Mouse (Mus musculus) hindbrain, embryonic 12.5 days (tissue): ENCODE measurements around the gene Clcn7. TPM values are rescaled to one million over a fixed set of nuclear protein-coding genes. Genes with fewer than 3 reads are reported as not detected.

Experiments used
- ATAC-seq: fragments of 200-750 bp; cut with Nextera tagmentation; 2 replicates; pipeline ENCODE4 v1.8.0; 2017; ENCODE audit warnings: moderate TSS enrichment; ENCODE audit not compliant: low FRiP score
- H3K27ac ChIP-seq: fragments of 300-500 bp; sonication (generic); 2 replicates; pipeline ENCODE4 v1.5.1; 2016; ENCODE audit warnings: mild to moderate bottlenecking
- H3K27me3 ChIP-seq: fragments of 300-500 bp; sonication (generic); 2 replicates; pipeline ENCODE4 v1.6.1; 2016; ENCODE audit warnings: mild to moderate bottlenecking
- H3K36me3 ChIP-seq: fragments of 300-500 bp; sonication (generic); 2 replicates; pipeline ENCODE4 v1.6.1; 2016; ENCODE audit warnings: mild to moderate bottlenecking
- H3K4me1 ChIP-seq: fragments of 300-500 bp; sonication (generic); 2 replicates; pipeline ENCODE4 v1.6.1; 2016
- H3K4me2 ChIP-seq: fragments of 300-500 bp; sonication (generic); replicated peaks from 2 replicates; pipeline ENCODE4 v1.6.1; 2016; ENCODE audit warnings: mild to moderate bottlenecking
- H3K4me3 ChIP-seq: fragments of 300-500 bp; sonication (generic); 2 replicates; pipeline ENCODE4 v1.5.1; 2016; ENCODE audit warnings: mild to moderate bottlenecking
- H3K9ac ChIP-seq: fragments of 300-500 bp; sonication (generic); 2 replicates; pipeline ENCODE4 v1.6.1; 2016; ENCODE audit warnings: mild to moderate bottlenecking, moderate library complexity
- H3K9me3 ChIP-seq: fragments of 300-500 bp; sonication (generic); replicated peaks from 2 replicates; pipeline ENCODE4 v1.6.1; 2016; ENCODE audit warnings: mild to moderate bottlenecking
- WGBS: fragments of 180-500 bp; shearing (Covaris S2); methylation state at CpG from one replicate; pipeline ENCODE4 v1.1.7; 2016; 5-methylcytosine and 5-hydroxymethylcytosine counted together
- polyA plus RNA-seq: library from polyadenylated mRNA; unstranded; fragments of >200 nt; fragmentation: Nextera tagmentation; extraction: Ambion mirVana; gene quantifications from 2 replicates; pipeline ENCODE4 v1.2.1, GENCODE M21; 2016

Gene Clcn7
- polyA plus RNA-seq, 1 experiment from 2014 or later = 26.9 TPM

DNA sequence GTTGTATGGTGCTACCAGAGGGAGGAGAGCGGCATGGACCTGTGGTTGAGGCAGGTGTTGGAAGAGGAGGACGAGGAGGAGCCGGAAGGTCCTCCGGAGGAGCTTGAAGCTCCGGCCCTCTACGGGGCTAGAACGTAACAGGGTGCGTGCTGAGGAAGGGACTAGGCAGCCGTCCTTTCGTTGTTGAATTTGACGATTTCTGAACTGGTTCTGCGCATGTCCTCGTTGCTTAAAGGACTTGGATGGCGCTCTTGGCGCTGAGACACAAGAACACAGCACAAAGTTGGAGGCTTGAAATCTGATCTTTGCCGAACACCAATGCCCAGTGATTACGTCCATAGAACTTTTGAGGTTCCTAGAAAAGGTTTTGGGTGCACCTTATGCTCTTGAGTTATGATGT lies 51.8 kb downstream of the Clcn7 start:
- H3K27me3 ChIP-seq = peaks cover 9% of the 10 kb centered on the region
- WGBS = 10% methylated on average over 17 of the region's 17 CpGs
- H3K9me3 ChIP-seq = no peaks in the 10 kb centered on the region
- peak overlapping the region; percentile 88 for H3K9ac ChIP-seq
- no peaks in the 10 kb centered on the region; the same call in 1 of the 2 replicates for H3K36me3 ChIP-seq
- no peak overlapping the region for H3K27ac ChIP-seq
- peaks cover 34% of the 10 kb centered on the region for H3K4me1 ChIP-seq
- peak overlapping the region; percentile 99 for H3K4me2 ChIP-seq
- no peak for ATAC-seq
- peak overlapping the region; percentile 93 for H3K4me3 ChIP-seq

DNA sequence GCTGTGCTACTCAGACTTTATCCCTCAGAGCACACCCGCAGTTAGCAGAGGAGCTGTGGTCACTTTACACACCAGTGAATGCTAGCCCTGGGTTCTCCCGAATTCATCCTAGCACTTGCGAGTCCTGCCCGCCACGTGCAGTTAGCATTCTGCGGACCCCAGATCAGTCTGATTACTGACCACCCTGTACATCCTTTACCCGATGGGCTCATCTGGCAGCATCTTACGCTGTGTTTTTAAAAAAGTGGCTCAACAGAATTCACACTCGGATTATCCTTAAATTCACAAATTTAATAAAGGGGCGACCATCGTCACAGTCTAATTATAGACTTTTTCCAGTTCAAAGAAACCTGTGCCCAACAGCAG lies 54.6 kb downstream of the Clcn7 start:
- H3K4me1 ChIP-seq = peaks cover 36% of the 10 kb centered on the region
- no peaks in the 10 kb centered on the region for H3K9me3 ChIP-seq
- H3K4me3 ChIP-seq = peak overlapping the region; percentile 99
- H3K9ac ChIP-seq = peak overlapping the region; percentile 95
- H3K27ac ChIP-seq = peak overlapping the region; percentile 83
- WGBS = 7% methylated on average over 11 of the region's 11 CpGs
- peaks cover 10% of the 10 kb centered on the region; the same call in 1 of the 2 replicates for H3K36me3 ChIP-seq
- no peaks in the 10 kb centered on the region for H3K27me3 ChIP-seq
- peak overlapping the region; percentile 71 for H3K4me2 ChIP-seq
- ATAC-seq = no peak

DNA sequence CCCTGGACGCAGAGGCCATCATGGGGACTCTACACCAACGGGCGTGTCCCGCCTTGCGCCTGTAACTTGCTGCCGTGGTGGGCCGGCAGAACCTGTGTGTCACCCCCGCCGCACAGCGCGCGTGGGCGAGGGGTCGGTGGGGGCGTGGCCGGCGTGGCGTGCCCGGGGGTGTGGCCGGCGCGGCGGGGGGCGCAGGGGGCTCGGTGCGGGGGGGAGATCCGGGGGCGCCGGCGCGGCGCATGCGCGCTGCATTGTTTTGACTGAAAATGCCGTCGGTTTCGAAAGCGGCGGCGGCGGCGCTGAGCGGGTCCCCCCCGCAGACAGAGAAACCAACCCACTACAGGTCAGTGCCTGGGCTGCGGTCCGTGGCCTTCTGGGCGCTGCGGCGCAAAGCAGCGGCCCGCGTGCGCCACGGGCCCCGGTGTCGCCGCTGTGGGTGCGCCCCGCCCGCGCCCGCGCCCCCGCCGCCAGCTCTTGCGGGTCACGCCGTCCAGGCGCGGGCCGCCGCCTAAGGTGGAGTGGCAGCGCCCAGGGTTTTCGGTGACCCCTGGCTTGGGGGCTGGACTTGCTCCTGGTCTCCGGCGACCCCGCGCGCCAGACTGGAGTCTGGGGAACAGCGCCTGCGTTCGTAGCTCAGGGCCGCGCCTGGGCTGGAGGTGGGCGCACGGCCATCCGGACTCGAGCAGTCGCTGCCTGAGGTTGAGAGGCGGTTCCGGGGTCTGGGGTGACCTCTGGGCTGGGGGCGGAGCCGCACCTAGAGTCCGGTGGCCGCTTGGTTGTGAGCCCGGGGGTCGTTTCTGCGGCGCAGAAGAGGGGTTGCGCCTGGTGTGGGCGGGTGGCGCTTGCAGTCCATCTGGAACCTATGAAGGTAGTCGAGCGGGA lies 55.2 kb downstream of the Clcn7 start, which contains the start of gene Unkl:
Gene Unkl (plus strand): TSS at position 248 of the 882 bp plus-strand sequence.
- Histone ChIP-seq H3K9me3 (no peaks in the 10 kb centered on the region), H3K4me1 (peaks cover 34% of the 10 kb centered on the region), H3K27me3 (no peaks in the 10 kb centered on the region), H3K27ac (peak within 1 kb of the TSS; percentile 83), H3K4me2 (peak within 1 kb of the TSS; percentile 71), H3K36me3 (peaks cover 14% of the 10 kb centered on the region), H3K9ac (peak within 1 kb of the TSS; percentile 95), H3K4me3 (peak within 1 kb of the TSS; percentile 99)
- WGBS = under 1% methylated on average over 104 of the region's 104 CpGs
- ATAC-seq = peak; percentile 24

DNA sequence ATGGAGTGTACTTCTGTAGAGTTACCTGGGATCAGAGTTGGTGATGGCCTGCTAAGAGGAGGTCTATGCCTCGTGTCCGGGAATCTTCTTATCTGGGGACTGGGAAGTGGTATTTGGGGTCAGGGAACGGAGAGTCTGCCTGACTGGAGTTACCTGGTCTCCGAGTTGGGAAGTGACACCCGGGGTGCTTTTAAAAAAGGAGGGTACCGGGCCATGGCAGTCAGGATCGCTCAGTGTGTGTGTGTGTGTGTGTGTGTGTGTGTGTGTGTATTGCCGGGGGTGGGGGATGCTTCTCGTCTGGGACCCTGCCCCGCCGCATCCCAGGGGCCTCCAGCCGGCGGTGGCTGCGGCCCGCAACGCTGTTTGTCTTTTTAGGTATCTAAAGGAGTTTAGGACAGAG lies 55.9 kb downstream of the Clcn7 start:
- Histone ChIP-seq H3K36me3 (peaks cover 18% of the 10 kb centered on the region), H3K4me3 (peak overlapping the region; percentile 99), H3K9me3 (no peaks in the 10 kb centered on the region), H3K4me2 (peak overlapping the region; percentile 71), H3K9ac (peak overlapping the region; percentile 95), H3K27me3 (no peaks in the 10 kb centered on the region), H3K27ac (no peak overlapping the region), H3K4me1 (peaks cover 30% of the 10 kb centered on the region)
- no peak for ATAC-seq
- 3% methylated on average over 16 of the region's 16 CpGs for WGBS

DNA sequence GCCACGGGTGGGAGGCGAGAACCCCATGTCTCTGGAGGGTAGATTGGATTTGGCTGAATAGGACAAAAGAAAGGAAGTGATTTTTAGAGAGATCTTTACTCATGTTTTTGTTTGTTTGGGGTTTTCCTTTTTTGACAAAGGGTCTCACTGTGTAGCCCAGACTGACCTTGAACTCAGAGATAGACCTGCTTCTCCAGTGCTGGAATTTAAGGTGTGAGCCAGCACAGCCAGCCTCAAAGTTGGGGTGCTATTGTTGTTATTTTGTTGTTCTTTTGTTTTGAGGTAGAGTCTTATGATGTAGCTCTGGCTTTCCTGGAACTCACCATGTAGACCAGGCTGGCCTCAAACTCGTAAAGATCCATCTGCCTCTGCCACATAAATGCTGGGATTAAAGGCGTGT lies 69.2 kb downstream of the Clcn7 start:
- Histone ChIP-seq H3K36me3 (peaks cover 69% of the 10 kb centered on the region), H3K4me2 (no peak overlapping the region), H3K9ac (no peak overlapping the region), H3K4me3 (no peak overlapping the region), H3K27me3 (no peaks in the 10 kb centered on the region), H3K27ac (no peak overlapping the region), H3K4me1 (no peaks in the 10 kb centered on the region), H3K9me3 (no peaks in the 10 kb centered on the region)
- WGBS = 94% methylated on average over 4 of the region's 4 CpGs
- no peak for ATAC-seq

DNA sequence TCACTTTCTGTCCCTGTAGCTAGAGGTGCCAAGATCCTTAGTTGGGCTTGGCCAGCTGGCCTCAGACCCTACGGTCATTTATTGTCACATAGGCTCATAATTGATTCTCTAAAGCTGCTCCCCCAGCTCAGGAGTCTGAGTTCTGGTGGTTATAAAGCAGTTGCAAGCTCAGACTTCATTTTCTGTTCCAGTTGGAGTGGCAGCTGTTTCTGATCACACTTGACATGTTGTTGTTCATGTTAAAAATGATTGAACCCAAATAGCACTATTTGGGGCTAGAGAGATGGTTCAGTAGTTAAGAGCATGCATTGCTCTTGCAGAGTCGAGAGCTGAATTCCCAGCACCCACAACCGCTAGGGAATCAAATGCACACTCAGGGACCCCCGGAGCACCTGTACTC lies 76.8 kb downstream of the Clcn7 start:
- ATAC-seq = no peak

DNA sequence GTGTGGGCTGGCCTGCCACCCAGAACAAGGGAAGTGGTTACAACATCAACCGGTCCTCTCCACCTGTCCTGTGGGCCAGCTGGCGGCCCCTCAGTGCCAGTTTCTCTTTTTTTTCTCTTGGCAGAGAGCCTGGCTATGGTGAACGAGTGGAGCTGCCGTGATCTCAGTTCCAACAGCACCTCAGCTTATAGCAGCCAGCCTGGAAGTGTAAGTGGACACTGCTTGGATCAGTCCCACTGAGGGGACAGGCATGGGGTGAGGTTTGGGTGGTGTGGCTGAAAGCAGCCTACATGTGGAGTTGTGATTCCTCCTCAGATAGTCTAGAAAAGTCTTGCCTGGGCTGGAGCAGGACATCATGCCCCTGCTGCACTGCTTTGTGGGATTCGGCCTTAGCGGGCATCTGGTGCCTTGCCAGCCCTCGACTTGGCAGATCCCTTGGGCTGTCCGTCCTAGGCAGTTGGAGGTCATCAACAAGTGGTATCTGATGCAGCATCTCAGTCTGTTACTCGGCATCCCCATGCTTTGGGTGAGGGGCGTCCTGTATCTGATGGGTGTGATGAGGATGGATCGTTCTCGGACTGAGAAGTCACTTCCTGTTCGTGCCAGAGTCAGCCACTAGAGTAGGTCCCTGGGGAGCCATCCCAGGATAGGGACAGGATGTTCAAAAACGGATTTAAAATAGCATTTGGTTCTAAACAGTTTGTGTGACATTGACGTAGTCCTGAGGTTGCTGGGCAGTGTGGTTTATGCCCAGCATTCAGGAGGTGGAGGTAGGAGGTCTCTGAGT lies 77.7 kb downstream of the Clcn7 start:
- H3K4me1 ChIP-seq = no peaks in the 10 kb centered on the region
- peaks cover 88% of the 10 kb centered on the region for H3K36me3 ChIP-seq
- no peak overlapping the region for H3K4me3 ChIP-seq
- H3K27ac ChIP-seq = no peak overlapping the region
- 91% methylated on average over 15 of the region's 15 CpGs for WGBS
- no peaks in the 10 kb centered on the region for H3K27me3 ChIP-seq
- H3K9ac ChIP-seq = no peak overlapping the region
- H3K9me3 ChIP-seq = no peaks in the 10 kb centered on the region
- ATAC-seq = no peak
- no peak overlapping the region for H3K4me2 ChIP-seq

More for the DNA sequence above, 76.8 kb downstream of the Clcn7 start:
- 93% methylated on average over 4 of the region's 4 CpGs for WGBS
- H3K4me2 ChIP-seq = no peak overlapping the region
- peaks cover 90% of the 10 kb centered on the region for H3K36me3 ChIP-seq
- H3K27ac ChIP-seq = no peak overlapping the region
- no peaks in the 10 kb centered on the region for H3K9me3 ChIP-seq
- no peaks in the 10 kb centered on the region for H3K27me3 ChIP-seq
- no peak overlapping the region for H3K9ac ChIP-seq
- H3K4me1 ChIP-seq = no peaks in the 10 kb centered on the region
- H3K4me3 ChIP-seq = no peak overlapping the region

DNA sequence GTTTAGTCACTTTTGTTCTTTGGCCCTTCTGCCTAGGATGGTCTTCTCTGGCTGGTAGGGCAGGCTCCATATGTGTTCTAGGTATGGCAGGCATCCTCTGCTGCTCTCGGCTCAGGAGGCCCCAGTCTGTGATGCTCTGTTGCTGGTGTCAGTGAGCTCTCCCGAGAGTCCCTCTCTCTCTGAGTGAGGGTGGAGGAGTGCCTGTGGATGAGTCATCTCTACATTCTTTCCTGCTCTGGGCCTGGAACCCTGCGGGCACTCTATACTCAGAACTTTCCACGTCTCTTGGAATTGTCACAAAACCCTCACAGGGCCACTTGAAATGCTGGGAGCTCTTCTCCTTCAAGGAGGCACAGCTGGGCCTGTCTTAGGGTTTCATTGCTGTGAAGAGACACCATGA lies 78.5 kb downstream of the Clcn7 start:
- Histone ChIP-seq H3K27ac (no peak overlapping the region), H3K36me3 (peaks cover 89% of the 10 kb centered on the region), H3K4me1 (no peaks in the 10 kb centered on the region), H3K4me2 (no peak overlapping the region), H3K9ac (no peak overlapping the region), H3K4me3 (no peak overlapping the region), H3K27me3 (no peaks in the 10 kb centered on the region), H3K9me3 (no peaks in the 10 kb centered on the region)
- 92% methylated on average over 4 of the region's 4 CpGs for WGBS
- no peak for ATAC-seq

Other genes starting within 250 kb of the Clcn7 start
- 62.3 and 63.5 TPM in 2 replicates for gene Nubp2, start 247.0 kb upstream of the Clcn7 start, polyA plus RNA-seq
- gene Spsb3, start 246.7 kb upstream of the Clcn7 start, polyA plus RNA-seq = 51.5 and 54.8 TPM in 2 replicates
- gene Eme2, start 238.3 kb upstream of the Clcn7 start, polyA plus RNA-seq = 39.3 and 45.5 TPM in 2 replicates
- gene Mrps34, start 238.3 kb upstream of the Clcn7 start, polyA plus RNA-seq = 85.1 and 86.7 TPM in 2 replicates
- 49.8 and 50.4 TPM in 2 replicates for gene Nme3, start 236.9 kb upstream of the Clcn7 start, polyA plus RNA-seq
- gene Mapk8ip3, start 196.4 kb upstream of the Clcn7 start, polyA plus RNA-seq = 84.7 and 86.0 TPM in 2 replicates
- gene Jpt2, start 172.7 kb upstream of the Clcn7 start, polyA plus RNA-seq = 210 and 212 TPM in 2 replicates
- 13.8 and 13.9 TPM in 2 replicates for gene Cramp1l, start 117.6 kb upstream of the Clcn7 start, polyA plus RNA-seq
- 26.7 and 27.6 TPM in 2 replicates for gene Ift140, start 117.3 kb upstream of the Clcn7 start, polyA plus RNA-seq
- gene Tmem204, start 49.8 kb upstream of the Clcn7 start, polyA plus RNA-seq = 8.5 and 9.5 TPM in 2 replicates
- 42.5 and 43.2 TPM in 2 replicates for gene Telo2, start 17.4 kb upstream of the Clcn7 start, polyA plus RNA-seq
- gene Ptx4, start 12.6 kb upstream of the Clcn7 start, polyA plus RNA-seq = not detected in 2 replicates
- gene Ccdc154, start 29.1 kb downstream of the Clcn7 start, polyA plus RNA-seq = not detected in 2 replicates
- gene Gm38655, start 42.1 kb downstream of the Clcn7 start, polyA plus RNA-seq = not detected in 2 replicates
- gene BC003965, start 51.2 kb downstream of the Clcn7 start, polyA plus RNA-seq = 33.6 and 34.6 TPM in 2 replicates
- gene Unkl, start 55.0 kb downstream of the Clcn7 start, polyA plus RNA-seq = 13.0 and 13.3 TPM in 2 replicates
- gene Gnptg, start 106.7 kb downstream of the Clcn7 start, polyA plus RNA-seq = 59.4 and 59.5 TPM in 2 replicates
- gene Tsr3, start 106.8 kb downstream of the Clcn7 start, polyA plus RNA-seq = 60.0 and 61.8 TPM in 2 replicates
- gene Baiap3, start 123.0 kb downstream of the Clcn7 start, polyA plus RNA-seq = 5.5 and 5.9 TPM in 2 replicates
- gene Ube2i, start 141.2 kb downstream of the Clcn7 start, polyA plus RNA-seq = 713 and 760 TPM in 2 replicates
- not detected in 2 replicates for gene Prss34, start 165.0 kb downstream of the Clcn7 start, polyA plus RNA-seq
- not detected in 2 replicates for gene Prss28, start 175.3 kb downstream of the Clcn7 start, polyA plus RNA-seq
- gene Prss29, start 185.3 kb downstream of the Clcn7 start, polyA plus RNA-seq = not detected in 2 replicates
- gene Tpsab1, start 212.2 kb downstream of the Clcn7 start, polyA plus RNA-seq = not detected in 2 replicates
- gene Tpsb2, start 232.9 kb downstream of the Clcn7 start, polyA plus RNA-seq = not detected in 2 replicates
- 0.86 TPM in 1 of 2 replicates, not detected in the other for gene Tpsg1, start 235.9 kb downstream of the Clcn7 start, polyA plus RNA-seq